ENCODE assay signal across 13 mouse cellular contexts in the genomic region with DNA sequence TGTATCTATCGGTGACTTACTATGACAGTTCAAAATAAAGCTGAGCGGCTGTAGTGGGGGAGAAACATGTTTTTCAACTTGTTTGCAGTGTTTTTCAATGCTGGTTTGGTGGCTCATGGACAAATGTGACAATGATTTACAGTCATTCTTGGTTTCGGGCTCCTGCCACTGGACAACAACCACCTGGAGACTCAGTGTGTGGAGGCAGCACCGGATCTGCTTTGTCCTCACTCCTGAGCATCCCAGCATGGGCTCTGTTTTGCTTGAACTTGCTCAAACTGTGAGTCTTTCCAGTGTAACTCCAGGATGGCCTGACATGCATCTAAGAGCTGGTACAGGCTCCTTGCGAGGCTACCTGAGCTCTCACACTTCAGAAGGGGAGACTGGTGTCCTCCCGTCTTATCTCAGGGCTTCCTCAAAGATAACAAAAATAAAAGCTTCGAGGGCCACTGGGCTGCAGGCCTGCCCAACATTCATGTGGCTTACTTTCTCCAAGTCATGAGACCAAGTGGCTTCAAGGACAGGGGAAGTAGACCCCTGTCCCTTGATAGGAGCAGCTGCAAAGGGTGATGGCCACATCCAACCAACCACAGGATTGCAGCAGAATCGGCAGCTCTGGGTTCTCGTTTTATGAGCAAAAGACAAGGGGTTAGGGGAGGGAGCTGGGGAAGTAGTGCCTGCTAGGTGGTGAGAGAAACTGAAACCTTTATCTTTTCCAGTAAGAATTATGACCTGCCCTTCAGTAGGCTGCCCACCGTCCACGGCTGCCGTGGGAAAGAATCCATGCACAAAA. TPM values are rescaled to one million over a fixed set of nuclear protein-coding genes. Genes with fewer than 3 reads are reported as not detected.
A peak's percentile ranks its signal among the peaks of the same experiment; 100 is the strongest.
DNase-seq lines count a peak whose midpoint lies in the region; ATAC-seq and TF ChIP-seq lines count a peak whose summit lies in the region.
"Had no signal": no experiment of that assay in that cellular context is flagged by ENCODE, and none has a peak within 500 bp of the region (broad histone marks: within the 10 kb centered on the region; RNA-seq: fewer than 3 reads in every experiment).

No protein-coding gene starts in this region.

- peak; percentile 93 for DNase-seq in heart, adult 11 months
- no peak for DNase-seq in heart, postnatal 36 days
- DNase-seq in liver: peak; percentile 26
- no peak for DNase-seq in liver, embryonic 11.5 days (ENCODE audit: low spot score)
- DNase-seq in limb, embryonic 10.5 days (ENCODE audit: low spot score): no peak
- DNase-seq in adrenal gland, postnatal 25 days: no peak
- DNase-seq: B cell, adult 2 months; gastrocnemius, postnatal 36 days; thymus, postnatal 36 days had no signal

- WGBS in liver, embryonic 11.5 days: 47% methylated on average over 12 of the region's 12 CpGs
- 70% methylated on average over 12 of the region's 12 CpGs for WGBS in limb, embryonic 10.5 days

- no peaks in the 10 kb centered on the region for H3K9me3 ChIP-seq in liver, embryonic 11.5 days (ENCODE audit: control insufficient read depth, low read length)
- H3K9me3 ChIP-seq in limb, embryonic 10.5 days (replicated peaks): no peaks in the 10 kb centered on the region
- H3K9me3 ChIP-seq: G1E; hindbrain, embryonic 15.5 days had no signal

- no peak overlapping the region for H3K4me3 ChIP-seq in liver, embryonic 11.5 days (ENCODE audit: low read depth, low read length)
- no peak overlapping the region for H3K4me3 ChIP-seq in bone marrow macrophage, adult 2 months (ENCODE audit: insufficient read depth, low read length)
- no peak overlapping the region for H3K4me3 ChIP-seq in limb, embryonic 10.5 days
- H3K4me3 ChIP-seq: hindbrain, embryonic 15.5 days had no signal

- no peak overlapping the region for H3K27ac ChIP-seq in liver, embryonic 11.5 days (ENCODE audit: low read depth, low read length)
- H3K27ac ChIP-seq in bone marrow macrophage, adult 2 months (ENCODE audit: insufficient read depth, low read depth, low read length): peak overlapping the region; percentile 93
- H3K27ac ChIP-seq in limb, embryonic 10.5 days: no peak overlapping the region
- H3K27ac ChIP-seq: hindbrain, embryonic 15.5 days had no signal

- no peak for TF ChIP-seq CTCF in bone marrow macrophage, adult 2 months (IDR thresholded peaks at IDR 0.05; ENCODE audit: low read depth, low read length)

- intact Hi-C loops in heart, postnatal 36 days (cut with DNase I): no loop called here

- H3K36me3 ChIP-seq in liver, embryonic 11.5 days (ENCODE audit: control insufficient read depth, insufficient read depth, low read length): no peaks in the 10 kb centered on the region
- H3K36me3 ChIP-seq in limb, embryonic 10.5 days: no peaks in the 10 kb centered on the region
- H3K36me3 ChIP-seq: G1E; hindbrain, embryonic 15.5 days had no signal

- H3K27me3 ChIP-seq in liver, embryonic 11.5 days (replicated peaks; ENCODE audit: control insufficient read depth, insufficient read depth, low read length): no peaks in the 10 kb centered on the region
- no peaks in the 10 kb centered on the region for H3K27me3 ChIP-seq in limb, embryonic 10.5 days (ENCODE audit: low read depth, poor library complexity, severe bottlenecking)
- H3K27me3 ChIP-seq: hindbrain, embryonic 15.5 days had no signal

- ATAC-seq in liver, embryonic 11.5 days (replicated peaks; ENCODE audit: low FRiP score): no peak
- ATAC-seq in megakaryocyte progenitor cell, adult 5-6 weeks (replicated peaks; ENCODE audit: poor library complexity): peak; percentile 89

- H3K4me1 ChIP-seq in liver, embryonic 11.5 days (replicated peaks; ENCODE audit: control insufficient read depth, insufficient read depth, low read length): no peaks in the 10 kb centered on the region
- peaks cover 45% of the 10 kb centered on the region for H3K4me1 ChIP-seq in bone marrow macrophage, adult 2 months (ENCODE audit: control insufficient read depth, insufficient read depth, low read length)
- H3K4me1 ChIP-seq in limb, embryonic 10.5 days: 0 out of 2 replicates have a peak, but pooled peaks cover 3% of the 10 kb centered on the region
- H3K4me1 ChIP-seq: hindbrain, embryonic 15.5 days had no signal

- TF ChIP-seq POLR2A in bone marrow macrophage, adult 2 months (IDR thresholded peaks at IDR 0.05; ENCODE audit: borderline replicate concordance, low read depth, low read length): no peak

- no peak overlapping the region for H3K4me2 ChIP-seq in liver, embryonic 11.5 days
- H3K4me2 ChIP-seq: hindbrain, embryonic 15.5 days had no signal

- no peak overlapping the region for H3K9ac ChIP-seq in liver, embryonic 11.5 days (ENCODE audit: low read depth, low read length)
- H3K9ac ChIP-seq: hindbrain, embryonic 15.5 days had no signal

RNA-seq across cellular contexts. Expression of gene Tagap, which starts 8.8 kb away (rescaled TPM):
- 1 to 10 TPM; 2.3 to 3.3 TPM for total RNA-seq in heart, postnatal 36 days (2021)
- polyA plus RNA-seq in liver, embryonic 11.5 days (2014; fragmentation: Nextera tagmentation; extraction: Ambion mirVana): 0.48 and 0.53 TPM in 2 replicates
- polyA plus RNA-seq in bone marrow macrophage, adult 2 months (2012; ENCODE audit: insufficient read depth, insufficient read length, missing spikeins): 8.0 and 11.4 TPM in 2 replicates
- 24.1 and 30.4 TPM in 2 replicates for total RNA-seq in megakaryocyte progenitor cell, adult 5-6 weeks (2015)
- total RNA-seq in megakaryocyte progenitor cell, adult 5-6 weeks (2017): 16.3 and 26.6 TPM in 2 replicates
- 0.19 and 0.26 TPM in 2 replicates for polyA plus RNA-seq in limb, embryonic 10.5 days (2016; fragmentation: Nextera tagmentation; extraction: Ambion mirVana)
- 4.7 and 6.6 TPM in 2 replicates for total RNA-seq in adrenal gland, postnatal 25 days (2021)

RNA-seq across cellular contexts. Expression of gene Rsph3a, which starts 28.4 kb away (rescaled TPM):
- total RNA-seq in heart, postnatal 36 days (2021): 10 to 100 TPM; 32.1 to 41.9 TPM
- polyA plus RNA-seq in liver, embryonic 11.5 days (2014; fragmentation: Nextera tagmentation; extraction: Ambion mirVana): 31.7 and 34.5 TPM in 2 replicates
- 27.9 and 41.5 TPM in 2 replicates for polyA plus RNA-seq in bone marrow macrophage, adult 2 months (2012; ENCODE audit: insufficient read depth, insufficient read length, missing spikeins)
- total RNA-seq in megakaryocyte progenitor cell, adult 5-6 weeks (2015): 33.0 and 46.8 TPM in 2 replicates
- total RNA-seq in megakaryocyte progenitor cell, adult 5-6 weeks (2017): 31.1 and 37.6 TPM in 2 replicates
- 48.8 and 53.0 TPM in 2 replicates for polyA plus RNA-seq in limb, embryonic 10.5 days (2016; fragmentation: Nextera tagmentation; extraction: Ambion mirVana)
- total RNA-seq in adrenal gland, postnatal 25 days (2021): 48.7 and 52.1 TPM in 2 replicates

Comparison
In these comparisons a context has a peak if more than half of its experiments do, and no peak if none do; other contexts are left out.
1. DNase-seq: peak in heart, adult 11 months (single experiment) and liver (single experiment); none in heart, postnatal 36 days (0 of 2), liver, embryonic 11.5 days (single experiment), limb, embryonic 10.5 days (single experiment) and adrenal gland, postnatal 25 days (single experiment).